Comparison of ENCODE assay signal across 8 mouse cellular contexts in the genomic region with DNA sequence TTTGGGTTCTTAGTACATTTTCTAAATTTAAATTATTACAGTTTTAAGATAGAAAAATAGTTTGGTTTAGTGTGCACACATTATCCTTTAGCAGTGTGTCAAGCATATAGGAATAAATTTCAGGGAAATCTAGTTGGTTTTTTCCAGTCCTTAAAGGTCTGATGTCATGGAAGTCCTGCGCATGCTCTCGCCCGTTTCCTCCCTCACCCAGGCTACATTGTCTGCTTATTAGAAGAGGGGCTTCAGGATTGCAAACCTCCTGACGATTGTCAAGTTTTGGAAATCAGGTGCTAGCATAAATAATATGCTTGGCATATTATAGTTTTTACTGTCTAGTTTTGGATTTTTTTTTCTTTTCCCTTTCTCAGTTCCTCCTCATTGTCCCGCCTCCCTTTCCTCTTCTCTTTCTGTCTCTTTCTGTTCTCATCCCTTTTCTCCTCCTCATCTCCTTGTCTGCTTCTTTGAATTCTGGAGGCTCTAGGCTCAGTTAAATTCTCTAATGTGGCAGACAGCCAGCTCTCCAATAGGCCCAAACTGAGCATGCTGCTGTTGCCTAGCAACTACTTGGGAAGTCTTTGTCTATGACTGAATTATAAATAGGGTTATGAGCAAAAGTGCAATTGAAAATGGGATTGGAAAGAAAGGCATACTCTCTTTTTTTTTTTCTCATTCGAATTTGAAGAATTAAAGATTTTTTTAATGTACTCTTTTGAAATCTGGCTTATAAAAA. TPM values are rescaled to one million over a fixed set of nuclear protein-coding genes. Genes with fewer than 3 reads are reported as not detected.
DNase-seq lines count a peak whose midpoint lies in the region; ATAC-seq and TF ChIP-seq lines count a peak whose summit lies in the region.

No protein-coding gene starts in this region.

- H3K9me3 ChIP-seq in hindbrain, embryonic 11.5 days (ENCODE audit: control insufficient read depth, low read length) = no peaks in the 10 kb centered on the region
- no peaks in the 10 kb centered on the region for H3K9me3 ChIP-seq in neural tube, embryonic 12.5 days

- H3K9ac ChIP-seq in hindbrain, embryonic 11.5 days (ENCODE audit: low read depth, low read length) = no peak overlapping the region
- no peak overlapping the region for H3K9ac ChIP-seq in neural tube, embryonic 12.5 days

- H3K27me3 ChIP-seq in hindbrain, embryonic 11.5 days (ENCODE audit: control insufficient read depth, insufficient read depth, low read length) = no peaks in the 10 kb centered on the region
- H3K27me3 ChIP-seq in neural tube, embryonic 12.5 days (replicated peaks) = no peaks in the 10 kb centered on the region

- 44% methylated on average over 6 of the region's 6 CpGs for WGBS in hindbrain, embryonic 11.5 days
- WGBS in neural tube, embryonic 12.5 days = 44% methylated on average over 6 of the region's 6 CpGs

- no peak overlapping the region for H3K4me3 ChIP-seq in embryonic fibroblast, embryonic 13.5 days (ENCODE audit: insufficient read depth, low read length)
- no peak overlapping the region for H3K4me3 ChIP-seq in hindbrain, embryonic 11.5 days (ENCODE audit: low read depth, low read length)
- no peak overlapping the region for H3K4me3 ChIP-seq in neural tube, embryonic 12.5 days

- peak overlapping the region; percentile 63 for H3K27ac ChIP-seq in embryonic fibroblast, embryonic 13.5 days (ENCODE audit: insufficient read depth, low read length)
- H3K27ac ChIP-seq in hindbrain, embryonic 11.5 days (ENCODE audit: low read depth, low read length) = peak overlapping the region; percentile 89
- H3K27ac ChIP-seq in neural tube, embryonic 12.5 days = peak overlapping the region; percentile 65

- peak; percentile 70 for DNase-seq in A20 (ENCODE audit: low read depth, low spot score)
- peak; percentile 42 for DNase-seq in adrenal gland, adult 8-10 months
- peak; percentile 67 for DNase-seq in hindbrain, embryonic 11.5 days (ENCODE audit: low spot score)
- peak; percentile 55 to 68 for DNase-seq in layer of hippocampus, postnatal 36 days
- DNase-seq in spleen, postnatal 10 days (ENCODE audit: low spot score in 2 of 2) = no peak
- DNase-seq in natural killer cell, adult 2 months (ENCODE audit: low spot score in 2 of 2) = no peak

- H3K36me3 ChIP-seq in hindbrain, embryonic 11.5 days (ENCODE audit: control insufficient read depth, insufficient read depth, low read length) = no peaks in the 10 kb centered on the region
- no peaks in the 10 kb centered on the region for H3K36me3 ChIP-seq in neural tube, embryonic 12.5 days

- H3K4me2 ChIP-seq in hindbrain, embryonic 11.5 days (replicated peaks; ENCODE audit: low read depth, low read length) = no peak overlapping the region
- H3K4me2 ChIP-seq in neural tube, embryonic 12.5 days (replicated peaks) = 0 out of 2 replicates have a peak overlapping the region, but pooled peaks have one; percentile 6

- no peak for TF ChIP-seq CTCF in embryonic fibroblast, embryonic 13.5 days (IDR thresholded peaks at IDR 0.05; ENCODE audit: borderline replicate concordance, insufficient read depth, low read length)

- no peak for TF ChIP-seq POLR2A in embryonic fibroblast, embryonic 13.5 days (IDR thresholded peaks at IDR 0.05; ENCODE audit: low read depth, low read length)

- ATAC-seq in hindbrain, embryonic 11.5 days (ENCODE audit: low FRiP score) = peak; percentile 85
- ATAC-seq in neural tube, embryonic 12.5 days (ENCODE audit: low FRiP score, low read depth) = peak; percentile 70; the same call in 1 of the 2 replicates

- H3K4me1 ChIP-seq in embryonic fibroblast, embryonic 13.5 days (ENCODE audit: control insufficient read depth, insufficient read depth, low read length) = no peaks in the 10 kb centered on the region; the same call in 1 of the 2 replicates
- 0 out of 2 replicates have a peak, but pooled peaks cover 2% of the 10 kb centered on the region for H3K4me1 ChIP-seq in hindbrain, embryonic 11.5 days (replicated peaks; ENCODE audit: control insufficient read depth, insufficient read depth, low read length)
- H3K4me1 ChIP-seq in neural tube, embryonic 12.5 days = peaks cover 13% of the 10 kb centered on the region

RNA-seq across cellular contexts. Expression of gene Atf7ip, which starts 42.2 kb away (rescaled TPM):
- total RNA-seq in adrenal gland, adult 8-10 months (2022) = 100 to 1,000 TPM in 2 of 4 experiments, 10 to 100 TPM in 2; 79.2 to 127 (median 99.1) TPM
- polyA plus RNA-seq in embryonic fibroblast, embryonic 13.5 days (2011; ENCODE audit: insufficient read length, low read depth, missing spikeins) = 68.6 and 75.8 TPM in 2 replicates
- 54.1 and 73.7 TPM in 2 replicates for polyA plus RNA-seq in hindbrain, embryonic 11.5 days (2014; fragmentation: Nextera tagmentation; extraction: Ambion mirVana)
- total RNA-seq in layer of hippocampus, postnatal 36 days (2021) = 100 to 1,000 TPM; 101 to 109 TPM
- polyA plus RNA-seq in neural tube, embryonic 12.5 days (2016; fragmentation: Nextera tagmentation; extraction: Ambion mirVana) = 49.2 and 56.4 TPM in 2 replicates

Comparison
In these comparisons a context has a peak if more than half of its experiments do, and no peak if none do; other contexts are left out.
1. DNase-seq: peak in A20 (single experiment), adrenal gland, adult 8-10 months (single experiment), hindbrain, embryonic 11.5 days (single experiment) and layer of hippocampus, postnatal 36 days (2 of 2); none in spleen, postnatal 10 days (0 of 2) and natural killer cell, adult 2 months (0 of 2).
2. Peak in every context shown above with its lines, with median percentiles within 50 percentile points of each other: H3K27ac ChIP-seq.